Mouse (Mus musculus): ENCODE measurements at regions not wholly inside any gene's neighbourhood (a gene's known extent, or its start where the extent isn't known, plus 50 kb on each side); places are given as distances from the start of the nearest gene placed in this dataset.

DNA sequence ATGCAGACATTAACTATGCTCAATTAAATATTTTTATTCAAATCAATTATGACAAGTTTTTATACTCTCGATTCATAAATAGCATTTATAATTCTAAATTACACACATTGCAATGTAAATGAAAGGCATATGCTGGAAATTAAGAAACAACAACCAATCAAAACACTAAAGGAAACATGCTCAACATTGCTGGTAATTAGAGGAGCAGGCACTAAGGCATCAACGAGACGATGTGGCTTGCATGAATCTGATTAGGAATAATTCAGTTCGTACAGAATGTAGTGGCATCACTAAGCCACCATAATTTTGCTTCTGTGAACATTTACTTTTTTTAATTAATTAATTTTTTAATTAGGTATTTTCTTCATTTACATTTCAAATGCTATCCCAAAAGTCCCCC, 266.2 kb upstream of the Marcks start:
- intact Hi-C loops (cut with DNase I) = no loop called here
- no peak for DNase-seq (ENCODE audit: low spot score in 2 of 2)

DNA sequence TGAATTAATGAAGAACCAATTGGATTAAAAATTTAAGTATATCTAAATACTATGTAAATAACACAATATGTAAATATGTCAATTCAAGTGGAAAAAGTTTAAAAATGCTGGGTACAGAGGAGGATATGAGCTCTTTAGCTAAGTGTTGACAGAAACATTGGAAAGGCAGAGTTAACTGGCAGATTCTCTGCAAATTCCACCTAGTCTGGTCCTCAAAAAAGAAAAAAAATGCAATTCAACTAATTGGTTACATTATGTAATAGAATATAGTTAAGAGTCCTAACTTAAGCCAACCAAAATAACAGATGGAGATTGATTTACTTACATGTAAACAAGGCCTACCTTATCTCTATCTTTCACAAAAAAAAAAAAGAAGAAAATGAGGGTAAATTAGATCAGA, 265.7 kb upstream of the Marcks start:
- intact Hi-C loops (cut with DNase I) = no loop called here
- no peak for DNase-seq (ENCODE audit: low spot score in 2 of 2)

DNA sequence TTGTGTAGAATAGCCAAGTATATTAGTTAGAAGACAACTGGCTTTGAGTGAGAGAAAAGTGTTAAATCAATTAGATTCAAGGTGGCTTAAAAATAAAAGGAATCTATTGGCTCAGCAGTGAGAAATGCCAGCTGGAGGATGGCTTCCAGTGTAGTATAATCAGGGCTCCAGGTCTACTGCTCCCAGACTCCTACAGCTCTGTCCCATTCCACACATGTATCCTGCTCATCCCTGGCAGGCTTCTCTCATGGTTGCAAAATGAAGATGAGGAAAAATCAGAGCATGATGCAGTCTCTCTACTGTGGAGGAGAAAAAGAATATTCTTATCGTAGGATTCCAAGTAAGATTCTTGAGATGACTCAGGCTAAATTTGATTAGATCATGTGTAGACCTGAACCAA, 263.7 kb upstream of the Marcks start:
- DNase-seq (ENCODE audit: low spot score in 2 of 2) = no peak
- intact Hi-C loops (cut with DNase I) = no loop called here

DNA sequence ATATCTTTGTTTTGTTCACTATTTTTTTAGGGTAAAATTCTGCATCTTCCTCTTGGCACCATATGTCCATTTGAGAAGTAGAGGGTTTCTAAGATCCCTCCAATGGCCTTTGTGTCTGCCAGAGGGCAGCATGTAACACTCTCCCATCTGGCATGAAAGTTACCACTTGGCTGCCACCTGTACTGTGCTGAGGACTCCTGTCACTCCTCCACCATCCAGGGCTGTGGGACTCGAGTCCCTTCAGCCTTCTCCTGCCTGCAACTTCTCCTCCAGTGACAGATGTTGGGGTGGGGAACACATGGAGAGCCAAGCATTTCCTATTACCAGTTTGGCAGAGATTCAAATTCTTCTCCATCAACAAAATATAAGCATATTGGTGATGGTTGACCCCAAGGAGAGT, 262.3 kb upstream of the Marcks start:
- intact Hi-C loops (cut with DNase I) = no loop called here

GRCm38 (mm10) chr10:37400379-37400778, 261.7 kb upstream of the Marcks start:
- intact Hi-C loops (cut with DNase I) = no loop called here
- DNase-seq (ENCODE audit: low spot score in 2 of 2) = no peak

More for the DNA sequence above, 262.3 kb upstream of the Marcks start:
- DNase-seq (ENCODE audit: low spot score in 2 of 2) = no peak

DNA sequence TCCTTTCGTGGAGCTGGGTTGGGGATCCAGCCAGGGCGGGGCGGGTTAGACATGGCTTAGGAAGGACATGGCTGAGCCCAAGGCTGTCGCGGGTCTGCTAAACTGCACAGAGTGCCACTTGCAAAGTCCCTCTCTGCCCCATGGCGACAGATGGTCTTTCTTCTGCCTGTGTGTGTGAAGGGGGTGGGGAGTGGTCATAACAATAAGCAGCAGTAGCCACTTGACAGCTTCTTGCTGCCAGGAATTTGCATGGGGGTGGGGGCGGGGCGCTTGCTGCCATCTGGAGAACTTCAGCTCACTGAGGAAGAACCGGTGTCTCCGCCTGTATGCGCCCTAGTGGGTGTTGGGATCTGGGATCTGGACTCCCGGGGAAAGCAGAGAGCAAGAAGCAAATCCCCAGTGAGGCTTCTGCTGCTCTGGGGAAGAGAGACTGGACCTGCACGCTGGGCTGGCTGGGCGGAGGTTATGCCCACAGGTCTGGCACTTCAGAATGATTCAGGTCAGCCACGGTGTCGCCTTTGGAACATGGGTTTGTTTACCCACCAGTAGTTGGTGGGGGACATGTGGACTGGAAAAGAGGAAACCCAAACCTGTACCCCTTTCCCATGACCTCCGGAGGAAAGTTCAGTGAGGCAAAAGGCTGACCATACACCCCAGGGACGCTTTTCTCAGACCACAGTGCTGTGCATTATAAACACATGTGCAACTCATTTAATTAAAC, 258.7 kb upstream of the Marcks start:
- peak; percentile 24 to 33 for DNase-seq (ENCODE audit: low spot score in 2 of 2)
- intact Hi-C loops (cut with DNase I) = no loop called here

GRCm38 (mm10) chr10:37390011-37390410, 251.3 kb upstream of the Marcks start:
- intact Hi-C loops (cut with DNase I) = no loop called here
- DNase-seq (ENCODE audit: low spot score in 2 of 2) = no peak

GRCm38 (mm10) chr10:37386216-37386615, 247.5 kb upstream of the Marcks start:
- DNase-seq (ENCODE audit: low spot score in 2 of 2) = no peak
- intact Hi-C loops (cut with DNase I) = no loop called here

GRCm38 (mm10) chr10:37380024-37380423, 241.3 kb upstream of the Marcks start:
- intact Hi-C loops (cut with DNase I) = no loop called here
- no peak for DNase-seq (ENCODE audit: low spot score in 2 of 2)

GRCm38 (mm10) chr10:37378002-37378702, 239.4 kb upstream of the Marcks start:
- intact Hi-C loops (cut with DNase I) = no loop called here
- no peak for DNase-seq (ENCODE audit: low spot score in 2 of 2)

DNA sequence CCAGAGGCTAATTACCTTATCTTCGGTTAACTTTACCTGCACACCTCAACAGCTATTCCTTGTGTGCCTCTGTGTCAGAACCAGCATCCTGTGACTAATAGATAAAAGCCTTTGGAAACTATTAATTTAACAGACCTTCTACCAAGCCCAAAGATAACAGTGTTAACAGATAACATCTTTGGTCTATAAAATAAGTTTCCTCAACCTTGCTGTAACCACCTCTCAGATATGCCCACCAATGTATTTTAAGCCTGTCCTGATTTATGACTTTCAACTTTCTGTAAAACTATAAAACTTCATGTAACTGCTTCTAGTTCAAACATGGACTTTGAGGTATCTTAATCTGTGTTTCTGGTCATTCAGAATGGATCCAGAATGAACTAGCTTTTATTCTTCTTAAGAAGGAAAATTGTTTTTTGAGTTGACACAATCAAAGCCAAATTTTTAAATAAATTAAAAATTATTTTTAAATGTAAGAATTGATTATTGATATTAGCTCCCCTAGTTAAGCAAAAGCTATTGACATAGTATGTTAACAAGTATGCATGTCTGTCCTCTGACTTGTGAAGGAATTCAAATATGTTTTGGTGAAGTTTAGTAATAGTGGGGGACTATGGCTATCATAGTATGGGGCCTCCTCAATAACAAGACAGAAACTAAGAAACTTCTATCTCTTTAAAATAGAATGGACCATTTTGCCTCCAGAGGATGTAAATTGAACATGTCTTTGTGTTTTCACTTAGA, 238.7 kb upstream of the Marcks start:
- intact Hi-C loops (cut with DNase I) = no loop called here
- no peak for DNase-seq (ENCODE audit: low spot score in 2 of 2)

GRCm38 (mm10) chr10:37376172-37376571, 237.5 kb upstream of the Marcks start:
- intact Hi-C loops (cut with DNase I) = no loop called here

GRCm38 (mm10) chr10:37375648-37376047, 236.9 kb upstream of the Marcks start:
- no peak for DNase-seq (ENCODE audit: low spot score in 2 of 2)
- intact Hi-C loops (cut with DNase I) = no loop called here

More at GRCm38 (mm10) chr10:37376172-37376571, 237.5 kb upstream of the Marcks start:
- DNase-seq (ENCODE audit: low spot score in 2 of 2) = no peak

DNA sequence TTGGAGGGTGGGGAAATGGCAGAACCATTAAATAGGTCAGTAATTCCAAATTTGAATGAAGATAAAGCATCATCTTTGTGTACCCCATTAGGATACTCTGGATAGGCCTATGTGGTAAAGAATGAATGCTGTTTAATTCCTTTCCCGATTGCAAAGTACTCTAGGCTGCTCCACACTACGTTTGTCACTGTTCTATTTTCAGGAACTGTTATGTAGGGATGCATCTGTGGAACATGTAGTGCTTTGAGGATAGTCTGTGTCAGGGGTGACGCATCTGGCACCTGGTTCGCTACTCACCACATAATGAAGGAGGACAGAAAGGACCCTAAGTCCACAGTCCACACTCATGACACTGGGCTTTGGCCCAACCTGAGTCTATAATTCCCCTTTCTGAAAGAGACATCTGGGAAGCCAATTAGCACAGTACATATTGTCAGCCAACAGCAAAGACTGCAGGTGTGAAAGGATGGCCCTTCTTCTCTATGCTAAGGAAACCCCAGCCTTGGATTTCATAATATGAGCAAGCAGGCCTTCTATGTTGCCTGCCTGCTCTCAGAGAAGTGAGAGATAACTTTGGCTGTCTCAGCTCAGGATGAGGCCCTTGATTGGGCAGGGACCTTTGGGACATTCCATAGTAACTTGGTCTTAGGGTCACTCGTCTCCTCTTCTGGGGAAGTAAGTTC, 230.4 kb upstream of the Marcks start:
- intact Hi-C loops (cut with DNase I) = no loop called here
- peak in 1 of 2 experiments; percentile 7 for DNase-seq (ENCODE audit: low spot score in 2 of 2)

DNA sequence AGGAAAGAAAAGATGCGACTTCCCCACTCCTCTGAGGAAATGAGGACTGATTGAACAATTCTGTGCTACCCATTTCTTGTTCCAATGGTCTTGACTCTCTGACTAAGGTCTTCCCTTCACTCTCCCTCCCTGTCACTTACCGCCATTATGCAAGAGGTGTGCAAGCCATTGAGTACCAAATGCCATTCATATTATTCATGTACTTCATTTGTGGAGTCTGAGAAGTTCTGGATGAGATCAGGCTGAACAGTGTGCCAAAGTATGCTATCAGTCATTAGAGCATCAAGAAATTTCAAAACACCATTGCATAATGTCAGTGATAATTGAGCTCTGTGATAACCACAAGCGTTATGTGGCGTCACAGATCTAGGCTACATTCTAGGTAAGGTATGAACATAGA, 229.1 kb upstream of the Marcks start:
- intact Hi-C loops (cut with DNase I) = no loop called here
- no peak for DNase-seq (ENCODE audit: low spot score in 2 of 2)

- no peak for DNase-seq (ENCODE audit: low spot score in 2 of 2)
- intact Hi-C loops (cut with DNase I) = no loop called here
Measured at GRCm38 (mm10) chr10:37364506-37364905, 225.8 kb upstream of the Marcks start.

GRCm38 (mm10) chr10:37360985-37361384, 222.3 kb upstream of the Marcks start:
- intact Hi-C loops (cut with DNase I) = no loop called here
- DNase-seq (ENCODE audit: low spot score in 2 of 2) = no peak

DNA sequence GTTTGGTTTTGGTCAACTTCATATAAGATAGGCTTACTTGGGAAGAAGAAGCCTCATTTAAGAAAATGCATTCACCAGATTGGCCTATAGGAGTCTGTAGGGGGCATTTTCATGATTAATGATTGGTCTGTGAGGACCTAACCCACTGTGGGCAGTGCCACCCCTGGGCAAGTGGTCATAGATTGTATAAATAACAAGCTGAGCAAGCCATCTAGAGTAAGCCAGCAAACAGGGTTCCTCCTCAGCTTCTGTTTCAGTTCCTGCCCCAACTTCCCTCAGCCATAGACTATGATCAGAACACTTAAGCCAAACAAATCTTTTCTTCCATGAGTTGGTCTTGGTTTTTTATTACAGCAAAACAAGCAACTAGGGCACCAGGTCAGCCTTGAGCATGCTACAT, 220.2 kb upstream of the Marcks start:
- peak in 1 of 2 experiments; percentile 14 for DNase-seq (ENCODE audit: low spot score in 2 of 2)
- intact Hi-C loops (cut with DNase I) = loop anchor here (5.0 kb wide), 1 partner anchor 222 kb away; the partner anchor contains the start of gene Marcks

DNA sequence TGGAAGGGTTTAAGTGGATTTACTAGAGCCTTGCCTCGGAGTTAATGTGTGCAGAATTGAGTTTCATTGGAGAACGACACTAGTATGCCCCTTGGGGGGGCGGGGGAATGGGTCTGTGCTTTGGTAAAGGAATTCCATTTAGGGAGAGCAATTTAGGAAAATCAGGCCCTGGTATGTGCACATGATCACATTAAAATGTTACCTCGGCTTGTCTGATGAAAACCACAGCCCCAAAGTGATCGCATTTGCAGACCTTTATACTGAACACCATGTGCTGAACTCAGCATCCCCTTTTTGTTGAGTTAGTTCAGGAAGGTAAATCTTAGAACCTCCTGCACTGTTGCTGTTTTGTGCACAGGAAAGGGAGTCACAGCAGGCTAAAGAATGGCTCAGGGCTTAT, 219.6 kb upstream of the Marcks start:
- intact Hi-C loops (cut with DNase I) = loop anchor here (5.0 kb wide), 1 partner anchor 221 kb away; the partner anchor contains the start of gene Marcks

More for the DNA sequence above, 219.6 kb upstream of the Marcks start:
- no peak for DNase-seq (ENCODE audit: low spot score in 2 of 2)
